Mouse (Mus musculus): ENCODE data around the gene Lfng.

DNA sequence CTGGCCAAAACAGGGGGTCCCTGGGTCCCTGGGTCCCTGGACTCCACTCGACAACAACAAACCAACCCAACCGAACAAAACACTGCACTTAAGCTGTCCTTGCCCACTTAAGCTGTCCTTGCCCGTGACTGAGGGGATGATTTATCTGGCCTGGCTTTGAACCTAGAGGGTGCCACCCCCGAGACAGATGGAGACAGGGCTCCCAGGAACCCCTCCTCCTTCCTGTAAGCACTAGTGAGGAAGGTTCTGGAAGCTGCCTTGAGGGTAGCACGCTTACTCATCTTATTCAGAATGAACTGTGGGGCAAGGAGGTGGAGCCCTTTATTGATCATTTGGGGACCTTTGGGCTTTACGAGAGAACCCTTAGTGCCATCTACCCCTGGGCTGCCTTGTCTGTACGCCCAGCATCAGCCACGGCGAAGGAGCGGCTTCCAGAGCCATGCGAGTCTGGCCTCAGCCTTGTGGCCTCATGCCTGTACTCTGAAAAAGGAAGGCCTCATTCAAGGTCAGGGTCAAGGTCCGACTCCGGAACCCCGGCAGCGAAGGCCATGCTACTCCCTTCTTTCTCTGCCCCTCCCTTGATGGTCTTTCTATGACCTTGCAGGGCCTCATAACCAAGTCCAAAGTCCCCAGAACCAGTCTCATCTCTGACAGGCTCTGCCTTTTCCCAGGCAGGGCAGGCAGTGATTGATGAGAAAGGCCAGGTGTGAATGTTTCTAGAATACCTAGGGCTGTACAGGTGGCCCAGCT is 47.2 kb downstream of the Lfng start:
- TF ChIP-seq CTCF (IDR thresholded peaks at IDR 0.05; ENCODE audit: low read depth, low read length) (no peak), EP300 (IDR thresholded peaks at IDR 0.05; ENCODE audit: insufficient read depth, low read depth, low read length) (no peak), POLR2A (IDR thresholded peaks at IDR 0.05; ENCODE audit: insufficient read depth, low read length) (no peak)

Measured in ES-Bruce4 (cell line).